Mouse (Mus musculus) cerebellum, postnatal 10 days (tissue): ENCODE data around the gene Aurkb.

Experiments used
- DNase-seq, 2 experiments: peaks; one replicate each; pipeline ENCODE4 v3.0.0; 2021; ENCODE audit warnings: mixed read lengths in 2 of 2

The Aurkb gene

GRCm38 (mm10) chr11:69064259-69065133 is 19.0 kb downstream of the Aurkb start:
- DNase-seq, result no peak

GRCm38 (mm10) chr11:69065394-69065925 is 20.0 kb downstream of the Aurkb start:
- no peak for DNase-seq

- peak; percentile 66 to 72 for DNase-seq
Observed at GRCm38 (mm10) chr11:69066163-69066861, 20.9 kb downstream of the Aurkb start.

GRCm38 (mm10) chr11:69066956-69067355 is 21.5 kb downstream of the Aurkb start:
- DNase-seq, result peak; percentile 94

GRCm38 (mm10) chr11:69067601-69068000 is 22.2 kb downstream of the Aurkb start:
- no peak for DNase-seq

GRCm38 (mm10) chr11:69070093-69070492 is 24.6 kb downstream of the Aurkb start:
- DNase-seq, result peak in 1 of 2 experiments; percentile 40

- peak; percentile 96 to 97 for DNase-seq
Observed at GRCm38 (mm10) chr11:69070590-69071222, 25.3 kb downstream of the Aurkb start, which contains the start of gene Tmem107. Gene Tmem107 (plus strand): TSS chr11:69070806.

GRCm38 (mm10) chr11:69071262-69071661 is 25.8 kb downstream of the Aurkb start:
- DNase-seq, result no peak

GRCm38 (mm10) chr11:69072234-69072633 is 26.8 kb downstream of the Aurkb start:
- DNase-seq, result no peak

GRCm38 (mm10) chr11:69072666-69073064 is 27.2 kb downstream of the Aurkb start:
- DNase-seq, result peak in 1 of 2 experiments; percentile 32

GRCm38 (mm10) chr11:69073065-69073888 is 27.8 kb downstream of the Aurkb start:
- peak; percentile 92 to 94 for DNase-seq

GRCm38 (mm10) chr11:69073951-69074775 is 28.7 kb downstream of the Aurkb start:
- DNase-seq, result peak in 1 of 2 experiments; percentile 26

- no peak for DNase-seq
Observed at GRCm38 (mm10) chr11:69074776-69075069, 29.3 kb downstream of the Aurkb start.

- DNase-seq, result no peak
Observed at GRCm38 (mm10) chr11:69075764-69076479, 30.5 kb downstream of the Aurkb start.

- DNase-seq, result no peak
Observed at GRCm38 (mm10) chr11:69076572-69076971, 31.1 kb downstream of the Aurkb start.

GRCm38 (mm10) chr11:69077316-69077715 is 31.9 kb downstream of the Aurkb start:
- DNase-seq, result no peak

- no peak for DNase-seq
Observed at GRCm38 (mm10) chr11:69078041-69078440, 32.6 kb downstream of the Aurkb start.

- DNase-seq, result no peak
Observed at GRCm38 (mm10) chr11:69078805-69079438, 33.5 kb downstream of the Aurkb start.

- no peak for DNase-seq
Observed at GRCm38 (mm10) chr11:69080102-69080854, 34.8 kb downstream of the Aurkb start.
